Mouse (Mus musculus) liver, adult 10 weeks (tissue): ENCODE results near the gene Zfp324. TPM values are rescaled to one million over a fixed set of nuclear protein-coding genes. Genes with fewer than 3 reads are reported as not detected.

ENCODE experiments used
- polyA plus RNA-seq: library from polyadenylated mRNA; stranded (reverse); fragments of 350-450 nt; fragmentation: Illumina TruSeq; extraction: RNeasy Lipid Tissue Mini Kit (QIAGEN cat#74804); gene quantifications from one replicate; pipeline ENCODE4 v1.2.3, GENCODE M21; 2014; ENCODE audit warnings: low read depth, low replicate concordance

The Zfp324 gene
- 1.6 TPM for polyA plus RNA-seq

GRCm38 (mm10) chr7:12965678-12966091, at the start of gene Zfp324:
Zfp324 (plus strand) TSS chr7:12965838.

DNA sequence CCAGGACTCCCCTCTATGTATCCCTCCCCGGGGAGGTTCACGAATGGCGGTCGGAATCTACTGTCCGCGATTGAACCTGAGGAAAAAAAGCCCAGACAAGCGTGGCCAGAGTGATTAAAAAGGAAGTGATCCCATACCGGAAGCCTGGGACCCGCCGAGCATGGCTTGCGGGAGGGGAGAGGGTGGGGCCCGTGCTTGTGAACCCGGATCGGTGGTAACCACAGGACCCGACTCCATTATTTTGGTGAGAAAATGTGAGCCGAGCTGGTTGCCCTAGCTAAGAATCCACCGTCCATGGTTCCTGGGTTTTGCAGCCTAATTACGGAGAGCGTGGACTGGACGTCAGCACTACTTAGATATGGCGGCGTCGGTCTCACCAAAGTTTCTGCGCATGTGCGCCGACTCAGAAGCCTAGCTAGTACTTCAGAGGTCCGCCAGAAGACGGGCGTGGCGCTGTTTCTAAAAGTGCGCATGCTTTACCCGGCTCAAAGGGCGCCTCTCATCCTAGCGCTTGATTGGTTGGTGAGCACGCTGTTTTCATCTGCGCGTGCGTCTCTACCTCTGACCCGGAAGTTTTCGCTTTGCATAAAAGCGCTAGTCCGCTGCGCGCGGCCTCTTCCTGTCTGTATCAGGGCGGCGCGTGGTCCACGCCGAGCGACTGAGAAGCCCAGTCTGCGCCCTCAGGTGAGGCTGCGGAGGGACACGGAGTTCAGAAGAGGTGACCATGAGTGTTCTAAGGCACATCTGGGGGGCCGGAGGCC, 43.8 kb upstream of the Zfp324 start, which contains the start of gene Rps5:
Gene Rps5 (plus strand): TSS at position 586 of the 761 bp plus-strand sequence.

DNA sequence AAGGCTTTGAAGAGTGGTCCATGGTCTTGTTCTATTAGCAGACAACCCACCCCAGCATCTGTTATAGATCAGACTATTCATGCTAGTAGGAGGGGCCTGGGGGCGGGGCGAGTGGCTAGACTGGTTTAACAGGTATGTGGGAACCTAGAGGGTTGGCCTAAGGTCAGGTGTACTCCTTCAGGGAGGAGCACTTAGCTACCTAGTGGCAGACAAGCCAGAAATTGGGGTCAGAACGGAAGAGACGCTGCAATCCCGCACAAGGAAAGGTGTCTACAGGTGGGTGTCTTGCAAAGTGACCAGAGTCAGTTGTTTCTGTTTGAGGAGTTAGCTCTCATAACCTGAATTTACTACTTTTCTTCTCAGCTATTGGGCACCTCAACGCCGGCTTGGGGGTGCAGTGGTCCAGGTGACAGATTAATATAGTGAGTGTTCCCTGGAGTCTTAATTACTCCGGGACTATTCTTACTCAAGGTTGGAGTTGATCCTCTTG, 38.4 kb upstream of the Zfp324 start, which contains the start of gene Rnf225:
Gene Rnf225 (plus strand): TSS at position 226 of the 490 bp plus-strand sequence.

GRCm38 (mm10) chr7:12977682-12978389, 12.2 kb downstream of the Zfp324 start, which contains the start of gene Zfp446:
Zfp446 (plus strand) TSS chr7:12977848.

GRCm38 (mm10) chr7:12998053-12998452, 32.4 kb downstream of the Zfp324 start, which contains the start of gene Slc27a5:
Slc27a5 (minus strand) TSS chr7:12998192.

DNA sequence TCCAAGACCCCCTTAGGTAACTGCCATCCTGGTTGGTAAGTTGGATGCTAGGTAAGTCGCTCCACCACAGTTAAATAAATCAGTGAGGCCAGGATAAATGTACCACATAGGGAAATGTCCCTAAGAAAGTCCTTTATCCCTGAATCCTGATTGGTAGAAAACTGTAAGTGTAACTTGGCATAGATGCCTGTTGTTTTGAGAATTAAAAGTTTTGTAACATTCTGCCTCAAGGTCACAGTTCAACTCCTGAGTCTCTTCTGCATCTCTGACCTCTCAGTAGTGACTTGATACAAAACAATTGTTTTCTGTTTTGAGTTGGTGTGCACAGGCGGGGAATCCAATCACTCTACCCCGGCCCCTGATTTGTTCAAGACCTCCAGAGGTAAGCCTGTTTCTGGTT, 33.2 kb downstream of the Zfp324 start, which contains the start of gene Trim28:
Gene Trim28 (plus strand): TSS at position 264 of the 400 bp plus-strand sequence.

DNA sequence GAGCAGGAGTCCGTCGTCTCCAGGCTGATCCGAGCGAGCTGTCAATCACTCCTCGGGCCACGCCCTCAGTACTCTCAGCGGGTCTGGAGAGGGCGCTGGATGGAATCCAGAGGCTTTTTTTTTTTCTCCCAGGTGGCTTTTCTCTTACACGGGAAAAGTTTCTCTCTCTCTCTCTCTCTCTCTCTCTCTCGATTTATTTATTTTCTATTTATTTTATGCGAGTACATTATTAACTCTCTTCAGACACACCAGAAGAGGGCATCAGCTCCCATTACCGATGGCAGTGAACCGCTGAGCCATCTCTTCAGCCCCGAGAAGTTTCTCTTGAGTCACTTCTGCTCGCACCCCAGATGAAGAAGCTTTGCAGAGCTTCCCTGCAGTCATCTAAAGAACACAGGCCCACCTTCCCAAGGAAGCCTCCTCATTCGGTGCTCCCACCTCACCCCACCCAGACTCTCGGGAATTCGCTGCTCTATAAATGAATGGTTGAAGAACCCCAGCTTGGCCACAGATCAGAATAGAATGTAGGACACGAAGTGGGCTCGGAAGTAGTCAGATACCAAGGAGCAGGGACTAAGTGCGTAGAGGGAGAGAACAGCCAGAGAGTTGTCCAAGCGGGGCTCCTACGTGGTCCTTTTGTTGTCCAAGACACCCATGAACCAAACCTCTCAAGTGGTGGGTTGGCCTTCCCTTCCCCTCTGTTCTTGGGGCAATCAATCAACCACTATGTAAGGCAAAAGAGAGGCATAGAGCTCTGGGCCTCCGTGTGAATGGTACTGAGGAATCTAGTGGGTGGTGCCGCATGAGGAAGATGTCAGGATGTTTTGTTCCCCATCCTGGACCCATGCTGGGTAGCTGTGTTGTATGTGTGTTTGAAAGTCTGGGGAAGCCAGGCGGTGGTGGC, 44.6 kb downstream of the Zfp324 start, which contains the start of gene Zbtb45:
Gene Zbtb45 (minus strand): TSS at position 30 of the 904 bp plus-strand sequence.

Other genes starting within 250 kb of the Zfp324 start
- gene Vmn2r56, start 230.8 kb upstream of the Zfp324 start, polyA plus RNA-seq, result not detected
- 0.45 TPM for gene Zscan18, start 162.2 kb upstream of the Zfp324 start, polyA plus RNA-seq
- gene Zfp329, start 147.0 kb upstream of the Zfp324 start, polyA plus RNA-seq, result 7.7 TPM
- 24.1 TPM for gene Zfp110, start 131.1 kb upstream of the Zfp324 start, polyA plus RNA-seq
- gene Zfp128, start 84.7 kb upstream of the Zfp324 start, polyA plus RNA-seq, result 2.3 TPM
- gene Zscan22, start 68.0 kb upstream of the Zfp324 start, polyA plus RNA-seq, result 2.5 TPM
- 23.2 TPM for gene Rps5, start 43.5 kb upstream of the Zfp324 start, polyA plus RNA-seq
- gene Rnf225, start 38.4 kb upstream of the Zfp324 start, polyA plus RNA-seq, result not detected
- gene Zfp446, start 12.0 kb downstream of the Zfp324 start, polyA plus RNA-seq, result 1.9 TPM
- 181 TPM for gene Slc27a5, start 32.4 kb downstream of the Zfp324 start, polyA plus RNA-seq
- 18.0 TPM for gene Trim28, start 33.3 kb downstream of the Zfp324 start, polyA plus RNA-seq
- 0.24 TPM for gene Zbtb45, start 44.2 kb downstream of the Zfp324 start, polyA plus RNA-seq
- gene Chmp2a, start 69.0 kb downstream of the Zfp324 start, polyA plus RNA-seq, result 78.1 TPM
- 30.5 TPM for gene Ube2m, start 72.4 kb downstream of the Zfp324 start, polyA plus RNA-seq
- gene Mzf1, start 88.9 kb downstream of the Zfp324 start, polyA plus RNA-seq, result 0.11 TPM
- gene Vmn1r85, start 129.3 kb downstream of the Zfp324 start, polyA plus RNA-seq, result not detected
- not detected for gene Vmn1r86, start 154.1 kb downstream of the Zfp324 start, polyA plus RNA-seq
- gene Vmn1r87, start 174.3 kb downstream of the Zfp324 start, polyA plus RNA-seq, result not detected
- gene Vmn1r88, start 193.7 kb downstream of the Zfp324 start, polyA plus RNA-seq, result 0.05 TPM
- gene Vmn1r89, start 247.2 kb downstream of the Zfp324 start, polyA plus RNA-seq, result not detected